28 mouse cellular contexts compared by ENCODE assay signal in genomic region chr8:77421596-77421995, GRCm38 (mm10).
DNase-seq lines count a peak whose midpoint lies in the region; ATAC-seq lines count a peak whose summit lies in the region.
"Had no signal": no experiment of that assay in that cellular context is flagged by ENCODE, and none has a peak within 500 bp of the region (broad histone marks: within the 10 kb centered on the region; RNA-seq: fewer than 3 reads in every experiment).

No protein-coding gene starts in this region.

- H3K4me3 ChIP-seq in kidney, embryonic 15.5 days (replicated peaks), result no peak overlapping the region
- H3K4me3 ChIP-seq in megakaryocyte, embryonic 14.5 days (replicated peaks), result peak overlapping the region; percentile 77
- H3K4me3 ChIP-seq: embryonic facial prominence, embryonic 10.5 days; embryonic facial prominence, embryonic 15.5 days; forebrain, embryonic 12.5 days; heart, embryonic 10.5 days; hindbrain, embryonic 13.5 days; layer of hippocampus, adult 2 months; left cerebral cortex, adult 2 months; limb, embryonic 12.5 days; liver, embryonic 15.5 days; midbrain, embryonic 13.5 days had no signal

- H3K9ac ChIP-seq in kidney, embryonic 15.5 days, result no peak overlapping the region
- H3K9ac ChIP-seq: embryonic facial prominence, embryonic 15.5 days; forebrain, embryonic 12.5 days; forebrain, postnatal 0 days; hindbrain, embryonic 13.5 days; limb, embryonic 12.5 days; liver, embryonic 15.5 days; lung, embryonic 14.5 days; midbrain, embryonic 13.5 days had no signal

- no peak overlapping the region for H3K27ac ChIP-seq in kidney, embryonic 15.5 days
- H3K27ac ChIP-seq: embryonic facial prominence, embryonic 10.5 days; embryonic facial prominence, embryonic 15.5 days; forebrain, embryonic 12.5 days; heart, embryonic 10.5 days; hindbrain, embryonic 13.5 days; layer of hippocampus, adult 2 months; left cerebral cortex, adult 2 months; limb, embryonic 12.5 days; liver, embryonic 15.5 days; midbrain, embryonic 13.5 days had no signal

- H3K4me1 ChIP-seq in kidney, embryonic 15.5 days, result peaks cover 9% of the 10 kb centered on the region; the same call in 1 of the 2 replicates
- peaks cover 71% of the 10 kb centered on the region for H3K4me1 ChIP-seq in megakaryocyte, embryonic 14.5 days
- H3K4me1 ChIP-seq: embryonic facial prominence, embryonic 15.5 days; forebrain, embryonic 12.5 days; heart, embryonic 10.5 days; hindbrain, embryonic 13.5 days; midbrain, embryonic 13.5 days had no signal

- H3K27me3 ChIP-seq in kidney, embryonic 15.5 days, result no peaks in the 10 kb centered on the region
- no peaks in the 10 kb centered on the region for H3K27me3 ChIP-seq in megakaryocyte, embryonic 14.5 days (replicated peaks)
- H3K27me3 ChIP-seq: embryonic facial prominence, embryonic 15.5 days; forebrain, embryonic 12.5 days; hindbrain, embryonic 13.5 days; limb, embryonic 12.5 days; liver, embryonic 15.5 days; midbrain, embryonic 13.5 days had no signal

- H3K9me3 ChIP-seq in kidney, embryonic 15.5 days (replicated peaks), result no peaks in the 10 kb centered on the region
- no peaks in the 10 kb centered on the region for H3K9me3 ChIP-seq in megakaryocyte, embryonic 14.5 days
- H3K9me3 ChIP-seq: embryonic facial prominence, embryonic 10.5 days; embryonic facial prominence, embryonic 15.5 days; forebrain, embryonic 12.5 days; G1E; heart, embryonic 10.5 days; hindbrain, embryonic 13.5 days; limb, embryonic 12.5 days; liver, embryonic 15.5 days; midbrain, embryonic 13.5 days had no signal

- ATAC-seq in kidney, embryonic 15.5 days (replicated peaks; ENCODE audit: low FRiP score), result no peak
- no peak for ATAC-seq in megakaryocyte, adult 5-6 weeks (ENCODE audit: poor library complexity, severe bottlenecking)
- ATAC-seq: forebrain, postnatal 0 days; intestine, postnatal 0 days; midbrain, embryonic 13.5 days had no signal

- peak; percentile 62 for DNase-seq in kidney, adult 11 months
- peak; percentile 74 to 85 for DNase-seq in kidney, postnatal 25 days
- DNase-seq in thymus, postnatal 36 days, result no peak
- no peak for DNase-seq in frontal cortex, postnatal 10 days (ENCODE audit: low spot score in 2 of 2)
- DNase-seq: adrenal gland, postnatal 10 days; cerebellum, adult 2 months; cerebellum, postnatal 14 days; forebrain, postnatal 0 days; gastrocnemius, postnatal 25 days; heart, adult 11 months; heart, postnatal 36 days; lung, embryonic 14.5 days; lung, postnatal 14 days had no signal

- WGBS in kidney, embryonic 15.5 days, result 88% methylated on average over 13 of the region's 13 CpGs

- no peak overlapping the region for H3K4me2 ChIP-seq in kidney, embryonic 15.5 days
- H3K4me2 ChIP-seq: embryonic facial prominence, embryonic 15.5 days; forebrain, embryonic 12.5 days; hindbrain, embryonic 13.5 days; limb, embryonic 12.5 days; liver, embryonic 15.5 days; lung, embryonic 14.5 days; midbrain, embryonic 13.5 days had no signal

- H3K36me3 ChIP-seq in kidney, embryonic 15.5 days, result peaks cover 46% of the 10 kb centered on the region
- peaks cover 84% of the 10 kb centered on the region for H3K36me3 ChIP-seq in megakaryocyte, embryonic 14.5 days (replicated peaks; ENCODE audit: low read length)
- H3K36me3 ChIP-seq: forebrain, embryonic 12.5 days; hindbrain, embryonic 13.5 days; liver, embryonic 15.5 days; midbrain, embryonic 13.5 days had no signal

Comparison
In these comparisons a context has a peak if more than half of its experiments do, and no peak if none do; other contexts are left out.
1. DNase-seq: peak in kidney, adult 11 months (single experiment) and kidney, postnatal 25 days (2 of 2); none in thymus, postnatal 36 days (0 of 2) and frontal cortex, postnatal 10 days (0 of 2).